Mouse (Mus musculus): ENCODE results near the gene Fam214a.

DNA sequence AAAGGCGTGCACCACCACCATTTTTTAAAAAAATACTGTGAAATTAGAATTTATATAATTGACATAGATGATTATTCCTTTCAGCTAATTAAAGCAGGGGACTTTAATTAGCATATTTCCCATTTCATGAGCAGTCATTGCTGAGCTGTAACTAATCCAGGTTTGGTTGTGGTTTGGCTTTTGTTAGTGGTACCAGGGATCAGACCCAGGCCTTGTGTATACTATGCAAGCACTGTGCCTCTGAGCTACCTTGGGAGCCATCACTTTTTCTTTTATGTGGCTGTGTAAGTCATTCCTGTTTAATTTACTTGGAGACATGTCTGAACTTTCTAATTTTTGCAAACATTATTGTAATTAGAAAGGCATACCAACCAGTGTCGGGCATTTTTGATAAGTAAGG lies 24.6 kb downstream of the Fam214a start:
- no peak for TF ChIP-seq CTCF (IDR thresholded peaks at IDR 0.05; ENCODE audit: borderline replicate concordance, insufficient read depth, low read length)
- TF ChIP-seq POLR2A (IDR thresholded peaks at IDR 0.05; ENCODE audit: low read depth, low read length), result no peak

Measured in embryonic fibroblast, embryonic 13.5 days (primary cell).